17 mouse cellular contexts compared by ENCODE assay signal in genomic region chr1:138541495-138542169, GRCm38 (mm10).
DNase-seq lines count a peak whose midpoint lies in the region; ATAC-seq and TF ChIP-seq lines count a peak whose summit lies in the region.
"Had no signal": no experiment of that assay in that cellular context is flagged by ENCODE, and none has a peak within 500 bp of the region (broad histone marks: within the 10 kb centered on the region; RNA-seq: fewer than 3 reads in every experiment).

No protein-coding gene starts in this region.

- TF ChIP-seq POLR2A in spleen, adult 2 months (IDR thresholded peaks at IDR 0.05; ENCODE audit: low read depth, low read length), result no peak
- no peak for TF ChIP-seq POLR2A in limb, embryonic 14.5 days (IDR thresholded peaks at IDR 0.05; ENCODE audit: borderline replicate concordance, extremely low read depth, insufficient read depth, insufficient read length)

- H3K4me1 ChIP-seq in embryonic facial prominence, embryonic 13.5 days, result peaks cover 12% of the 10 kb centered on the region
- H3K4me1 ChIP-seq in embryonic facial prominence, embryonic 10.5 days, result peaks cover 5% of the 10 kb centered on the region
- peaks cover 11% of the 10 kb centered on the region for H3K4me1 ChIP-seq in spleen, adult 2 months (ENCODE audit: control insufficient read depth, insufficient read depth, insufficient read length)
- peaks cover 4% of the 10 kb centered on the region for H3K4me1 ChIP-seq in limb, embryonic 14.5 days (ENCODE audit: control insufficient read depth, insufficient read depth, low read length)
- H3K4me1 ChIP-seq in stomach, embryonic 16.5 days (ENCODE audit: control insufficient read depth, insufficient read depth, low read length), result no peaks in the 10 kb centered on the region
- 0 out of 2 replicates have a peak, but pooled peaks cover 1% of the 10 kb centered on the region for H3K4me1 ChIP-seq in midbrain, embryonic 16.5 days (ENCODE audit: control insufficient read depth, insufficient read depth, low read length)
- H3K4me1 ChIP-seq: forebrain, embryonic 15.5 days; neural tube, embryonic 13.5 days had no signal

- no peaks in the 10 kb centered on the region for H3K9me3 ChIP-seq in embryonic facial prominence, embryonic 13.5 days
- no peaks in the 10 kb centered on the region for H3K9me3 ChIP-seq in embryonic facial prominence, embryonic 10.5 days
- no peaks in the 10 kb centered on the region for H3K9me3 ChIP-seq in limb, embryonic 14.5 days (ENCODE audit: control insufficient read depth, low read length)
- H3K9me3 ChIP-seq in stomach, embryonic 16.5 days (replicated peaks; ENCODE audit: control insufficient read depth, low read length), result no peaks in the 10 kb centered on the region
- H3K9me3 ChIP-seq in midbrain, embryonic 16.5 days (replicated peaks; ENCODE audit: control insufficient read depth, low read length, poor library complexity, severe bottlenecking), result no peaks in the 10 kb centered on the region
- H3K9me3 ChIP-seq: forebrain, embryonic 15.5 days; hindbrain, embryonic 12.5 days; limb, embryonic 12.5 days; megakaryocyte, embryonic 14.5 days; neural tube, embryonic 13.5 days had no signal

- no peak overlapping the region for H3K4me3 ChIP-seq in embryonic facial prominence, embryonic 13.5 days
- H3K4me3 ChIP-seq in embryonic facial prominence, embryonic 10.5 days, result no peak overlapping the region
- no peak overlapping the region for H3K4me3 ChIP-seq in spleen, adult 2 months (ENCODE audit: extremely low read depth, insufficient read depth, insufficient read length)
- H3K4me3 ChIP-seq in limb, embryonic 14.5 days (replicated peaks; ENCODE audit: low read length), result no peak overlapping the region
- no peak overlapping the region for H3K4me3 ChIP-seq in stomach, embryonic 16.5 days (replicated peaks; ENCODE audit: low read length)
- H3K4me3 ChIP-seq in midbrain, embryonic 16.5 days (ENCODE audit: low read depth, low read length), result no peak overlapping the region
- H3K4me3 ChIP-seq: forebrain, embryonic 15.5 days; hindbrain, embryonic 12.5 days; layer of hippocampus, adult 2 months; limb, embryonic 12.5 days; megakaryocyte, embryonic 14.5 days; neural tube, embryonic 13.5 days had no signal

- H3K27me3 ChIP-seq in embryonic facial prominence, embryonic 13.5 days, result no peaks in the 10 kb centered on the region
- no peaks in the 10 kb centered on the region for H3K27me3 ChIP-seq in embryonic facial prominence, embryonic 10.5 days (replicated peaks; ENCODE audit: low read depth, poor library complexity, severe bottlenecking)
- H3K27me3 ChIP-seq in spleen, adult 2 months (ENCODE audit: control insufficient read depth, insufficient read depth, low read length), result no peaks in the 10 kb centered on the region
- H3K27me3 ChIP-seq in limb, embryonic 14.5 days (ENCODE audit: control insufficient read depth, insufficient read depth, low read length), result no peaks in the 10 kb centered on the region
- no peaks in the 10 kb centered on the region for H3K27me3 ChIP-seq in stomach, embryonic 16.5 days (ENCODE audit: control insufficient read depth, insufficient read depth, low read length)
- no peaks in the 10 kb centered on the region for H3K27me3 ChIP-seq in midbrain, embryonic 16.5 days (ENCODE audit: control insufficient read depth, insufficient read depth, low read depth, low read length)
- H3K27me3 ChIP-seq: forebrain, embryonic 15.5 days; hindbrain, embryonic 12.5 days; limb, embryonic 12.5 days; megakaryocyte, embryonic 14.5 days; neural tube, embryonic 13.5 days; Patski had no signal

- no peak overlapping the region for H3K4me2 ChIP-seq in embryonic facial prominence, embryonic 13.5 days
- no peak overlapping the region for H3K4me2 ChIP-seq in limb, embryonic 14.5 days (replicated peaks; ENCODE audit: low read depth, low read length, severe bottlenecking)
- no peak overlapping the region; the same call in 1 of the 2 replicates for H3K4me2 ChIP-seq in stomach, embryonic 16.5 days (ENCODE audit: low read depth, low read length)
- H3K4me2 ChIP-seq in midbrain, embryonic 16.5 days (ENCODE audit: low read length), result no peak overlapping the region
- H3K4me2 ChIP-seq: forebrain, embryonic 15.5 days; hindbrain, embryonic 12.5 days; limb, embryonic 12.5 days; neural tube, embryonic 13.5 days had no signal

- no peak for DNase-seq in embryonic facial prominence, embryonic 10.5 days (ENCODE audit: low spot score)
- peak in 1 of 2 experiments; percentile 30 for DNase-seq in spleen, adult 2 months (ENCODE audit: low read depth in 1 of 2, low spot score in 2 of 2)
- DNase-seq in spleen, postnatal 14 days (ENCODE audit: low spot score in 2 of 2), result no peak
- DNase-seq in limb, embryonic 14.5 days (ENCODE audit: low spot score), result peak; percentile 34
- DNase-seq in embryo, embryonic 10.5 days (ENCODE audit: low spot score), result no peak
- DNase-seq: cerebellum, postnatal 25 days; heart, adult 11 months had no signal

- TF ChIP-seq CTCF in spleen, adult 2 months (IDR thresholded peaks at IDR 0.05; ENCODE audit: extremely low read depth, insufficient read depth, insufficient read length, insufficient replicate concordance), result no peak

- no peak overlapping the region for H3K9ac ChIP-seq in embryonic facial prominence, embryonic 13.5 days
- no peak overlapping the region for H3K9ac ChIP-seq in limb, embryonic 14.5 days (ENCODE audit: low read depth, low read length, severe bottlenecking)
- H3K9ac ChIP-seq in stomach, embryonic 16.5 days (ENCODE audit: low read length), result no peak overlapping the region
- no peak overlapping the region for H3K9ac ChIP-seq in midbrain, embryonic 16.5 days (ENCODE audit: low read depth, low read length)
- H3K9ac ChIP-seq: forebrain, embryonic 15.5 days; hindbrain, embryonic 12.5 days; limb, embryonic 12.5 days; neural tube, embryonic 13.5 days had no signal

- peak overlapping the region; percentile 39 for H3K27ac ChIP-seq in embryonic facial prominence, embryonic 13.5 days
- no peak overlapping the region for H3K27ac ChIP-seq in embryonic facial prominence, embryonic 10.5 days (replicated peaks)
- H3K27ac ChIP-seq in spleen, adult 2 months (ENCODE audit: insufficient read depth, low read length), result peak overlapping the region; percentile 66
- peak overlapping the region; percentile 21 for H3K27ac ChIP-seq in limb, embryonic 14.5 days (replicated peaks; ENCODE audit: low read depth, low read length)
- peak overlapping the region; percentile 0; the same call in 1 of the 2 replicates for H3K27ac ChIP-seq in stomach, embryonic 16.5 days (ENCODE audit: low read length)
- no peak overlapping the region for H3K27ac ChIP-seq in midbrain, embryonic 16.5 days (ENCODE audit: low read length)
- H3K27ac ChIP-seq: forebrain, embryonic 15.5 days; hindbrain, embryonic 12.5 days; layer of hippocampus, adult 2 months; limb, embryonic 12.5 days; neural tube, embryonic 13.5 days had no signal

- no peak for ATAC-seq in embryonic facial prominence, embryonic 13.5 days (ENCODE audit: insufficient number of reproducible peaks, insufficient read depth, low FRiP score, low TSS enrichment, low read depth)
- ATAC-seq in limb, embryonic 14.5 days (ENCODE audit: low FRiP score, low read depth), result peak; percentile 68; the same call in 1 of the 2 replicates
- no peak for ATAC-seq in stomach, embryonic 16.5 days (ENCODE audit: insufficient read depth, low FRiP score)
- ATAC-seq in midbrain, embryonic 16.5 days, result no peak
- ATAC-seq: forebrain, embryonic 15.5 days; Patski had no signal

- 68% methylated on average over 8 of the region's 8 CpGs for WGBS in embryonic facial prominence, embryonic 13.5 days
- WGBS in embryonic facial prominence, embryonic 10.5 days, result 79% methylated on average over 8 of the region's 8 CpGs
- WGBS in spleen, adult 2 months, result 54% methylated on average over 8 of the region's 8 CpGs
- 52% methylated on average over 8 of the region's 8 CpGs for WGBS in limb, embryonic 14.5 days
- 44% methylated on average over 8 of the region's 8 CpGs for WGBS in stomach, embryonic 16.5 days
- WGBS in midbrain, embryonic 16.5 days, result 72% methylated on average over 8 of the region's 8 CpGs

- H3K36me3 ChIP-seq in embryonic facial prominence, embryonic 13.5 days, result no peaks in the 10 kb centered on the region
- no peaks in the 10 kb centered on the region for H3K36me3 ChIP-seq in embryonic facial prominence, embryonic 10.5 days (replicated peaks)
- no peaks in the 10 kb centered on the region; the same call in none of the 2 replicates for H3K36me3 ChIP-seq in spleen, adult 2 months (ENCODE audit: control insufficient read depth, insufficient read depth, low read length)
- H3K36me3 ChIP-seq in limb, embryonic 14.5 days (ENCODE audit: control insufficient read depth, insufficient read depth, low read length), result no peaks in the 10 kb centered on the region
- no peaks in the 10 kb centered on the region for H3K36me3 ChIP-seq in stomach, embryonic 16.5 days (ENCODE audit: control insufficient read depth, insufficient read depth, low read length)
- H3K36me3 ChIP-seq in midbrain, embryonic 16.5 days (ENCODE audit: control insufficient read depth, insufficient read depth, low read length), result no peaks in the 10 kb centered on the region
- H3K36me3 ChIP-seq: forebrain, embryonic 15.5 days; hindbrain, embryonic 12.5 days; limb, embryonic 12.5 days; neural tube, embryonic 13.5 days had no signal

Comparison
In these comparisons a context has a peak if more than half of its experiments do, and no peak if none do; other contexts are left out.
1. H3K27ac ChIP-seq: peak in embryonic facial prominence, embryonic 13.5 days (single experiment), spleen, adult 2 months (single experiment), limb, embryonic 14.5 days (single experiment) and stomach, embryonic 16.5 days (single experiment); none in embryonic facial prominence, embryonic 10.5 days (single experiment) and midbrain, embryonic 16.5 days (single experiment).